Mouse (Mus musculus): ENCODE results near the gene Dock2. TPM values are rescaled to one million over a fixed set of nuclear protein-coding genes. Genes with fewer than 3 reads are reported as not detected.
"Not testable (repeated sequence)": the region's sequence is repeated elsewhere in the genome, so short reads cannot be mapped to it uniquely, and the experiment has no call there.

Dock2 gene
- polyA plus RNA-seq (2015; fragmentation: Nextera tagmentation; extraction: Ambion mirVana): 1.4 and 1.6 TPM in 2 replicates

DNA sequence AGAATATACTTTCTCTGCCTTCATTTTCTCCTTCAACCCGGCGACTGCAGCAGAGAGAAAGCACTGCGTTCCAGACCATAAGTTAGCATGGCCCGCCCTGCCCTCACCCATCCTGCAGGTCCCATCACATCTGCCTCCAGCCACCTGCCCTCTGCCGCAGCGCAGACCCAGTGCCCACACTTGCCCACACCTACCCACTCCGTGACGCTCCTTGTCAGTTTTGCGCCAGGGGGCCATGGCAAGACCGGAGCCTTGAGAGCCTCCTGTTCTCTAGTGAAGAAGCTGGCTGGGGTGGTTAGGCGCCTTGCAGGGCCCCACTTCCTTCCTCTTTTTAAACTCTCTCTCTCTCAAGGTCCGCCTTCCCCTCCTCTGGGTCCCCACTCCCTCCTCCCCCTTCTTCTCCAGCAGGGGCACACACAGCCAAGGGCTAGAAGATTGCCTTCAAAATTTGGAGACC, at the start of gene Dock2:
Gene Dock2, minus strand, starts transcription at position 306 of the 457 bp plus-strand sequence.
- Histone ChIP-seq H3K9me3 (ENCODE audit: control insufficient read depth, low read length) (no peaks in the 10 kb centered on the region), H3K9ac (ENCODE audit: low read depth, low read length) (no peak within 1 kb of the TSS), H3K27ac (ENCODE audit: low read length) (no peak within 1 kb of the TSS), H3K4me3 (ENCODE audit: low read length) (peak within 1 kb of the TSS; percentile 12; the same call in 1 of the 2 replicates), H3K4me2 (ENCODE audit: low read depth, low read length) (no peak within 1 kb of the TSS), H3K27me3 (replicated peaks; ENCODE audit: control insufficient read depth, insufficient read depth, low read length) (no peaks in the 10 kb centered on the region), H3K36me3 (ENCODE audit: control insufficient read depth, insufficient read depth, low read length) (no peaks in the 10 kb centered on the region), H3K4me1 (ENCODE audit: control insufficient read depth, insufficient read depth, low read length) (no peaks in the 10 kb centered on the region)
- 87% methylated on average over 12 of the region's 12 CpGs for WGBS
- no peak for ATAC-seq

GRCm38 (mm10) chr11:34832678-34833077, 49.0 kb upstream of the Dock2 start:
- no peak overlapping the region for H3K27ac ChIP-seq (ENCODE audit: low read length)
- H3K4me2 ChIP-seq (ENCODE audit: low read depth, low read length): peak overlapping the region; percentile 76
- no peaks in the 10 kb centered on the region for H3K9me3 ChIP-seq (ENCODE audit: control insufficient read depth, low read length)
- ATAC-seq: no peak
- H3K36me3 ChIP-seq (ENCODE audit: control insufficient read depth, insufficient read depth, low read length): 0 out of 2 replicates have a peak, but pooled peaks cover 9% of the 10 kb centered on the region
- H3K9ac ChIP-seq (ENCODE audit: low read depth, low read length): peak overlapping the region; percentile 82
- no peaks in the 10 kb centered on the region for H3K27me3 ChIP-seq (replicated peaks; ENCODE audit: control insufficient read depth, insufficient read depth, low read length)
- peak overlapping the region; percentile 85 for H3K4me3 ChIP-seq (ENCODE audit: low read length)
- WGBS: 10% methylated on average over 4 of the region's 5 CpGs
- peaks cover 8% of the 10 kb centered on the region for H3K4me1 ChIP-seq (ENCODE audit: control insufficient read depth, insufficient read depth, low read length)

DNA sequence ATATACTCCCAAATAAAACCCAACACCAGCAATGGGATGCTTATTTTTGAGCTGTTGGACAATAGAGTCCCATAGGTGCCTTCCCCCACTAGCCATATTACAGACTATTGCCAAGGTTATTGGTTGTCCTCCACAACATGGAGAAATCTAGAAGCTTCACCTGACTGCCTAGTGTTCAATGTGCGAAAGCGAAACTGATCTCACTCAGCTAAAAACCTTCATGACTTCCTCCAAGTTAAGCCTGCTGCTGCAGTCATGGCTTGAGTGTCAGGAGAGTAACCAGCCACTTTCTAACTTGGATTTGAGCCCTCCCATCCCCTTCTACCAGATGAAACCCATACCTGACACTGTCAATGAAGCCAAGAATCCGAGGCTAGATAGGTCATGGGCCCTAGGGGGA, 44.1 kb upstream of the Dock2 start:
- H3K27me3 ChIP-seq (replicated peaks; ENCODE audit: control insufficient read depth, insufficient read depth, low read length): no peaks in the 10 kb centered on the region
- H3K9me3 ChIP-seq (ENCODE audit: control insufficient read depth, low read length): no peaks in the 10 kb centered on the region
- peaks cover 5% of the 10 kb centered on the region for H3K4me1 ChIP-seq (ENCODE audit: control insufficient read depth, insufficient read depth, low read length)
- no peak overlapping the region for H3K9ac ChIP-seq (ENCODE audit: low read depth, low read length)
- no peak overlapping the region for H3K4me3 ChIP-seq (ENCODE audit: low read length)
- H3K4me2 ChIP-seq (ENCODE audit: low read depth, low read length): no peak overlapping the region
- H3K36me3 ChIP-seq (ENCODE audit: control insufficient read depth, insufficient read depth, low read length): peaks cover 11% of the 10 kb centered on the region; the same call in 1 of the 2 replicates
- 95% methylated on average over 3 of the region's 3 CpGs for WGBS
- no peak overlapping the region for H3K27ac ChIP-seq (ENCODE audit: low read length)
- no peak for ATAC-seq

GRCm38 (mm10) chr11:34826940-34827339, 43.2 kb upstream of the Dock2 start:
- 83% methylated on average over 2 of the region's 2 CpGs for WGBS
- Histone ChIP-seq H3K36me3 (ENCODE audit: control insufficient read depth, insufficient read depth, low read length) (peaks cover 11% of the 10 kb centered on the region; the same call in 1 of the 2 replicates), H3K9me3 (ENCODE audit: control insufficient read depth, low read length) (no peaks in the 10 kb centered on the region), H3K27me3 (replicated peaks; ENCODE audit: control insufficient read depth, insufficient read depth, low read length) (no peaks in the 10 kb centered on the region), H3K27ac (ENCODE audit: low read length) (no peak overlapping the region), H3K4me2 (ENCODE audit: low read depth, low read length) (no peak overlapping the region), H3K9ac (ENCODE audit: low read depth, low read length) (no peak overlapping the region), H3K4me1 (ENCODE audit: control insufficient read depth, insufficient read depth, low read length) (no peaks in the 10 kb centered on the region), H3K4me3 (ENCODE audit: low read length) (no peak overlapping the region)
- no peak for ATAC-seq

GRCm38 (mm10) chr11:34824791-34825190, 41.1 kb upstream of the Dock2 start:
- no peak for ATAC-seq
- Histone ChIP-seq H3K27me3 (replicated peaks; ENCODE audit: control insufficient read depth, insufficient read depth, low read length) (no peaks in the 10 kb centered on the region), H3K4me2 (ENCODE audit: low read depth, low read length) (no peak overlapping the region), H3K9ac (ENCODE audit: low read depth, low read length) (no peak overlapping the region), H3K4me1 (ENCODE audit: control insufficient read depth, insufficient read depth, low read length) (no peaks in the 10 kb centered on the region), H3K9me3 (ENCODE audit: control insufficient read depth, low read length) (no peaks in the 10 kb centered on the region), H3K4me3 (ENCODE audit: low read length) (no peak overlapping the region), H3K27ac (ENCODE audit: low read length) (no peak overlapping the region), H3K36me3 (ENCODE audit: control insufficient read depth, insufficient read depth, low read length) (peaks cover 9% of the 10 kb centered on the region; the same call in 1 of the 2 replicates)
- 90% methylated on average over 4 of the region's 4 CpGs for WGBS

DNA sequence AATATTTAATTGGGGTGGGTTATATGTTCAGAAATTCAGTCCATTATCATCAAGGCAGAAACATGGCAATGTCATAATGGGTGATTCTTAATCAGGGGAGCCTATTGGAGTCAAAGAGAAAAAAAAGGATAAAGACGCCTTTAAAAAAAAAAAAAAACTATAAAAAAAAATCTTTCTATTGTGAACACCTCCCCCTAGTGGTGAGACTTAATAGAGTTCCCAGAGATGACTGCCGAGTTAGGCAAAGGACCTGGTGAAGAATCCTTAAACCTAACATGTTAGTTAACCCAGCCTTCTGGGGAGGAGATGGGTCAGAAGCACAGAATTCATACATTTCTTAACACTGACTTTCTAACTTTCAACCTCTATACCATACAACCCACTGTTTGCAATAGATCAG, 31.1 kb upstream of the Dock2 start:
- WGBS: 10% methylated on average over 2 of the region's 2 CpGs
- H3K27ac ChIP-seq (ENCODE audit: low read length): no peak overlapping the region
- H3K27me3 ChIP-seq (replicated peaks; ENCODE audit: control insufficient read depth, insufficient read depth, low read length): no peaks in the 10 kb centered on the region
- no peaks in the 10 kb centered on the region for H3K4me1 ChIP-seq (ENCODE audit: control insufficient read depth, insufficient read depth, low read length)
- H3K9ac ChIP-seq (ENCODE audit: low read depth, low read length): no peak overlapping the region
- H3K4me3 ChIP-seq (ENCODE audit: low read length): no peak overlapping the region
- peaks cover 10% of the 10 kb centered on the region; the same call in 1 of the 2 replicates for H3K36me3 ChIP-seq (ENCODE audit: control insufficient read depth, insufficient read depth, low read length)
- no peak for ATAC-seq
- H3K9me3 ChIP-seq (ENCODE audit: control insufficient read depth, low read length): no peaks in the 10 kb centered on the region
- no peak overlapping the region for H3K4me2 ChIP-seq (ENCODE audit: low read depth, low read length)

DNA sequence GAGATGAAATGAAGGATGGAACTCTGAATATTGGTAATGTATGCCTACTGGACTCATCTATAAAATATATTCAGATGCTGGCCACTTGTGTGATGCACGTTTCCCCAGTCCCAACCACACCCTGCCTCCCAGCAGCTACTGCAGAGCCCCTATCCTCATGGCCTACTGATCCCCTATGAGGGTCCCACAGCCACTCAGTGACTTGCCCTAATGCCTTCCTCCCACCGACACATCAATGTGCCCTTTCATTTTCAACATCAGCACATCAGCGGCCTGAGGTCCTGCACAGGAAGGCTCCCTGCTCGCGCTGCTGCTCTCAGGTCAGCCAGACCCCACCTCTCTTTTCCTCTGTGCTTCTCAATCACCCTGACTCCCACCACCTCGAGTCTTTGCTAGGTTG, 30.6 kb upstream of the Dock2 start:
- Histone ChIP-seq H3K4me2 (ENCODE audit: low read depth, low read length) (no peak overlapping the region), H3K36me3 (ENCODE audit: control insufficient read depth, insufficient read depth, low read length) (peaks cover 8% of the 10 kb centered on the region; the same call in 1 of the 2 replicates), H3K27me3 (replicated peaks; ENCODE audit: control insufficient read depth, insufficient read depth, low read length) (no peaks in the 10 kb centered on the region), H3K4me3 (ENCODE audit: low read length) (no peak overlapping the region), H3K9ac (ENCODE audit: low read depth, low read length) (no peak overlapping the region), H3K4me1 (ENCODE audit: control insufficient read depth, insufficient read depth, low read length) (no peaks in the 10 kb centered on the region), H3K9me3 (ENCODE audit: control insufficient read depth, low read length) (no peaks in the 10 kb centered on the region), H3K27ac (ENCODE audit: low read length) (no peak overlapping the region)
- WGBS: 86% methylated on average over 6 of the region's 6 CpGs
- no peak for ATAC-seq

GRCm38 (mm10) chr11:34805026-34805425, 21.3 kb upstream of the Dock2 start:
- not testable (repeated sequence) for H3K9ac ChIP-seq (ENCODE audit: low read depth, low read length); H3K4me2 ChIP-seq (ENCODE audit: low read depth, low read length); ATAC-seq

DNA sequence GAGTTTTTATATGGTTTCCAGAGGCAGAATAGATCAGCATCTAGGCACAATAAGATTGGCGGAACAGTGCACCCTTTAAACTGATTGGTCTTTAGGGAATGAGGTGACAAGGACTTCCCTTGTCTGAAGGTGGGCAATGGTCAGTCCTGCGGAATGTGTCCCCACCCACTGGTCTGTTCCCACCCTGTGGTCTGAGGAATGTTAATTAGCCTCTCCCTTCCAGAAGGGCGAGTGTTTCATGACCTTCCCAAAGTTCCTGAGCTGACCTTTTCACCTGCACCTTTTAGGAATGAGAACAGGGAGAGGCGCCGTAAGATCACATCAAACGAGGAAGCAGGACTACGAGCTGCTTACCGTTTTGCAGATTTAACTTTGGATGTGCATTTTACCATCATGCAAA, 14.4 kb upstream of the Dock2 start:
- not testable (repeated sequence) for H3K9ac ChIP-seq (ENCODE audit: low read depth, low read length); H3K4me3 ChIP-seq (ENCODE audit: low read length); H3K4me1 ChIP-seq (ENCODE audit: control insufficient read depth, insufficient read depth, low read length); H3K36me3 ChIP-seq (ENCODE audit: control insufficient read depth, insufficient read depth, low read length); H3K27ac ChIP-seq (ENCODE audit: low read length); H3K27me3 ChIP-seq (replicated peaks; ENCODE audit: control insufficient read depth, insufficient read depth, low read length); H3K9me3 ChIP-seq (ENCODE audit: control insufficient read depth, low read length); ATAC-seq; H3K4me2 ChIP-seq (ENCODE audit: low read depth, low read length)
- WGBS: 47% methylated on average over 8 of the region's 8 CpGs

More at GRCm38 (mm10) chr11:34805026-34805425, 21.3 kb upstream of the Dock2 start:
- not testable (repeated sequence) for H3K27me3 ChIP-seq (replicated peaks; ENCODE audit: control insufficient read depth, insufficient read depth, low read length); H3K9me3 ChIP-seq (ENCODE audit: control insufficient read depth, low read length); H3K4me1 ChIP-seq (ENCODE audit: control insufficient read depth, insufficient read depth, low read length); H3K36me3 ChIP-seq (ENCODE audit: control insufficient read depth, insufficient read depth, low read length); H3K4me3 ChIP-seq (ENCODE audit: low read length); H3K27ac ChIP-seq (ENCODE audit: low read length)
- 85% methylated on average over 4 of the region's 4 CpGs for WGBS

DNA sequence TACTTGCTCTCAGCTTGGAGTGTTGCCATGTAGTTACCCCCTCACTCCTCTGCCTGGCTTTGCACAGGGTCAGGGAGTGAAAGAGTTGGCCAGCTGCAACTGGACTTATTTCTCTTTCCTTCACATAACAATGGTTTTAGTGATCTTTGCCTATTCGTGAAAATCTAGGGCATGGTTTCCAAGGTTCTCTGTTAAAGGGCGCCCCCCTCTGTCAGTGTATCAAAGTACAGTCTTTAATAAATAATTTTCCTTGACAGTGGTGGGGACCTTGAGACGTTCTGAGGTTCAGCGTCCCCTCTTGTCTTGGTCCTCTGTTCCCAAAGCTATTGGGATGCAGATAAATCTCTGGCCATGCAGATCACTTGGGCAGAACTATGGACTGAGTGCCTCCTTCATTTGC, 12.4 kb upstream of the Dock2 start:
- no peak overlapping the region for H3K27ac ChIP-seq (ENCODE audit: low read length)
- no peak overlapping the region for H3K4me2 ChIP-seq (ENCODE audit: low read depth, low read length)
- 27% methylated on average over 4 of the region's 4 CpGs for WGBS
- no peaks in the 10 kb centered on the region for H3K27me3 ChIP-seq (replicated peaks; ENCODE audit: control insufficient read depth, insufficient read depth, low read length)
- ATAC-seq: no peak
- H3K4me1 ChIP-seq (ENCODE audit: control insufficient read depth, insufficient read depth, low read length): no peaks in the 10 kb centered on the region
- H3K9me3 ChIP-seq (ENCODE audit: control insufficient read depth, low read length): no peaks in the 10 kb centered on the region
- H3K36me3 ChIP-seq (ENCODE audit: control insufficient read depth, insufficient read depth, low read length): no peaks in the 10 kb centered on the region
- H3K9ac ChIP-seq (ENCODE audit: low read depth, low read length): no peak overlapping the region
- no peak overlapping the region for H3K4me3 ChIP-seq (ENCODE audit: low read length)
